Mouse (Mus musculus) embryo, embryonic 10.5 days (tissue): ENCODE measurements at regions not wholly inside any gene's neighbourhood (a gene's known extent, or its start where the extent isn't known, plus 50 kb on each side); places are given as distances from the start of the nearest gene placed in this dataset.
A peak's percentile ranks its signal among the peaks of the same experiment; 100 is the strongest.

Experiments
- DNase-seq: peaks from one replicate; pipeline ENCODE4 v3.0.0-alpha.2; 2015; ENCODE audit warnings: low spot score

GRCm38 (mm10) chr2:54154501-54155183 lies 69.3 kb upstream of the Rprm start:
- DNase-seq: no peak

GRCm38 (mm10) chr2:54158689-54159630 lies 73.6 kb upstream of the Rprm start:
- DNase-seq: no peak

GRCm38 (mm10) chr2:54177549-54177948 lies 92.2 kb upstream of the Rprm start:
- DNase-seq: no peak

DNA sequence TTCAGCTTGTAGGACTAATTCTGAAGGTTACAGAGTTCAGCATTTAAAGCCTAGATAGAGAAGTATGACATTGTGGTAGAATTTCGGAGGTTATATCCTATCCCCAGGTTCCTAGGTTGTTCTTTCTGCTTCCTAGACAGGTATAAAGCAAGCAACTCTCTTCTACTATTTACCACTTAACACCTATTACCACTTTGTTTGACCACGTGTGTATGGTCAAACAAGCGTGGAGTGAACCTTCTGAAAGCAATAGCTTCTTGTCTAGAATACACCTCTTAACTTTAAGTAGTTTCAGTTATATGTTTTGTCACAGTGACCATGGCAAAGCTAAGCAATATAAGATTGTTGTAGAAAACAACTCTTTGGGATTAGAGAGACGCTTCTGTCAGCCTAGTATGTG lies 105.5 kb upstream of the Rprm start:
- DNase-seq: no peak

GRCm38 (mm10) chr2:54198343-54198742 lies 113.0 kb upstream of the Rprm start:
- no peak for DNase-seq

- no peak for DNase-seq
Observed at GRCm38 (mm10) chr2:54215597-54215996, 130.2 kb upstream of the Rprm start.

DNA sequence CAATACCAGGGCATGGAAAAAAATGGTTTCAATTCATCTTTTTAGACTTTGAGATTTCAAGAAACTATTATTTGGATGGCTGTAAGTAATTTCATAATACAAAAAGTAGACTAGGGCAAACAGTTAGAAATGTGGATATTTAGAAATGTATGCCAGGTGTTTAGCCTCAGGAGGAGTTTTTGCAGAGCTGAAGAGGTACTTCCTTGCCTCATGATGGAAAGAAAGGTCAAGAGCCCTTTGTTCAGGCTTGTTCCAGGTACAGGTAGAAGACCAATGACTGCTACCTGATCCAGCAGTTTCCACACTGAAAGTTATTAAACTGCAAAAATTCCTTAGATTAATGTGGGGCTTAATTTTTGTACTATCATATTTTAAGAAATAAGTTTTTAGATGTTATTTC lies 143.3 kb upstream of the Rprm start:
- DNase-seq: no peak

DNA sequence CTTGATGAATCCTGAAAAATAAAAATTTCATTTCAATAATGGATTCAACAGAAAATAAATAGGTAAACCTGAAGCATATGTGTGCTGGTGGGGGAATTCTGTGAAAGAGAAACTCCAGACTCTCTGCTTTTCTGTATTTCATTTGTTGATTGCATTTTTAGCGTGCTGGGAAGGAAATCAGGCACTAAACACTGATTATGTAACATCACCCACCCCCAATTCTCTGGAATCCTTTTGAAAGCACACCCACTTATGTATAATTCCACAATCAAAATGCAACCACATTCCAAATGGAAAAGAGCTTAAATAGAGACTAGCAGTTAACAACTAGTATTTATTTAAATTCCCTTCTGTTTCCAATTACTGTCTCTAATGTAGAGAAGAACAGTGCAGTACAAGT lies 143.7 kb upstream of the Rprm start:
- no peak for DNase-seq

GRCm38 (mm10) chr2:54236760-54237159 lies 151.4 kb upstream of the Rprm start:
- DNase-seq: no peak

- no peak for DNase-seq
Observed at GRCm38 (mm10) chr2:54237192-54237591, 151.8 kb upstream of the Rprm start.

DNA sequence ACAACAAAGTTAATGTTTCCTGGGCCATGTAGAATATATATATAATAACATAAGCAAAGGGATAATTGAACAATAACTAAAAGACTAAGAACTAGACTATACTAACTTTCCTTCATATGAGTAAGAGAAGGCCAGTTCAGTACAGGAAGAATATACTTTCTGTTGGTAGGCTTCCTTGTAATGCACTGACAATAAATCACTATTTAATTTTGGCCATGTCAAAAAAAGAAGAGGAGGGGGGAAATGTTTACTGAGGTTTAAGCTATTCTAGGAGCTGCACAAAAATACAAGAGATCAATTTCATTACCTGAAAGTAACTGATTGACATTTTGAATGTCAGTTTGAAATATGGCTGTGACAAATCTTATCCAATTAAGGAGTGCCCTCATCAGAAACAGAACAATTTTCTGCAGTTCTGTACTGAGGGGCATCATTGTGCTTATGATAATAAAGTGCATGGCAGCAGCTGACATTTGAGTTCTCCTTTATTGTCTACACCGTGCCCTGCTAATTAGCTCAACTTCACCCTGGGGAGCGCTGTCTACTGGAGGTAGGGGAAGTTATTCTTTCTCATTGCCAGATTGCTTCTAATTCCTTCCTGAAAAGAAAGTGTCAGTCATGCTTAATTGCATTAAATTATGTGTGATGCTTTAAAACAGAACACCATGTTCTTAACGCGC lies 171.2 kb upstream of the Galnt13 start:
- DNase-seq: peak; percentile 8

DNA sequence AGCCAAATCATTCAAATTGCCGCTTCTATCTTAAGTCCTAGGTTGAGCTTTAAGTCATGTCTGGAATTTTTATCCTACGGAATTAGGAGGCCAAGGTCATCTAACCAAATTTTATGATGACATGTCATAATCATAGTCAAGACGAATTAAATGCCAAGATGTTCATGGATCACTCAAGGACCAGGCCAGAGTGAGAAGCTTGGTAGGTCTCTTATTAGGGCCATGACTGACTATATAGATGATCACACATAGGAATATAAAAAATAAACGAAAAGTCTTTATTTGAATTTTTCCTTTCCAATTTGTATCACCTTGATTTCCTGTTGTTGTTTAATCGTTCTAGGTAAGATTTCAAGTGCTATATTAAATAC lies 170.7 kb upstream of the Galnt13 start:
- no peak for DNase-seq

- DNase-seq: no peak
Observed at GRCm38 (mm10) chr2:54281966-54282365, 154.2 kb upstream of the Galnt13 start.

DNA sequence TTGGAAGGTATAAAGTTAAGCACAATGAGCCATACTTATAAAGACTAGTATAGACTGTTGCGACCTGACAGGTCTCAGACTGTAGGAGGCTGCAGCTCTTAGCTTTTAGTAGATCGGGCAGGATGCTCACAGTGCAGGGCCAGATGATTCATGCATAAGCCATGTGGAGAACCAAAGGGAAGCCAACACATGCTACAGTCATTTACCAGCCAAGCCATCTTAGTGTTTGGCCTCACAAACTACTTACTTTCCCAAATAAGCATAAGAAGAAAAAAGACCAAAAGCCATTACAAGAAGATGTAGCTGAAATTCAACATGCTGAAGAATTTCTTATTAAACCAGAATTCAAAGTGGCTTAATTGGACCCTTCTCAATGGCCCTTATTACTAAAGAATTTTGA lies 152.2 kb upstream of the Galnt13 start:
- DNase-seq: no peak

- no peak for DNase-seq
Observed at GRCm38 (mm10) chr2:54305473-54305872, 130.6 kb upstream of the Galnt13 start.

DNA sequence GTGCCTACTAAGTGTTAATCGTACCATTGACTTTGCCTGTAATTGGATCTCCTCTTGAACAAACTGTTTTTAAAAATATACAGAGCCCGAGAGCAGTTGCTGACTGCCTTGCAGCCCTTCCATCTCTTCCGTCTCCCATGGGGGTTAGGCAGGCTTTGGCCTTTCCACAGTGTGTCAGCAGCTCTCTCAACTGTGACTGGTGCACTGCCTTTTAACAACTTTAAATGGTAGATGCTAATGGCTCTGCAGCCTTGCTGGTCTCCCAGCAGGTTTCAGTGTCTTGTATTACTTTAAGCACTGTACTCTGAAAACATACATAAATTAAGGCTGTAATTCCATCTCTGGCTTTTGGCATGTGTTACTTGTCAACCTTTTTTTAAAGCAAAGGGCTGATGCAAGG lies 117.6 kb upstream of the Galnt13 start:
- DNase-seq: peak; percentile 19

DNA sequence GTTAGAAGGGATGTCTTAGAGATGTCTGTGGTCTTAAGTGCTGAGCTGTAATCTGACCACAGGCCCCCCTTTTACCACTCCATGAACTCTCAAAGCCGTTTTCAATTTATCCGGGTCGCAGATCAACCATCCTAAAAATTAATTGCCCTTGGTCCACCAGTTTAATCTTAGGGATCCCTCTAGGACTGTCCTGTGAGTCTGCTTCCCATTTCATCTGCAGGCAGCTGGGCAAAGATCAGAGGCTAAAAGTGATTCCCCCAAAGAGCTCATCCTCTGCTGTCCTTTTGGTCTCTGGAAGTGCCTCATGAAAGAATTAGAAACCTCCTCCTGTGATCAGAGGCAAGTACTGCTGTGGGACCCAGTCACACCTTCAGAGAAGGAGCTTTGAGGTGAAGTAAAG lies 69.2 kb upstream of the Galnt13 start:
- no peak for DNase-seq

DNA sequence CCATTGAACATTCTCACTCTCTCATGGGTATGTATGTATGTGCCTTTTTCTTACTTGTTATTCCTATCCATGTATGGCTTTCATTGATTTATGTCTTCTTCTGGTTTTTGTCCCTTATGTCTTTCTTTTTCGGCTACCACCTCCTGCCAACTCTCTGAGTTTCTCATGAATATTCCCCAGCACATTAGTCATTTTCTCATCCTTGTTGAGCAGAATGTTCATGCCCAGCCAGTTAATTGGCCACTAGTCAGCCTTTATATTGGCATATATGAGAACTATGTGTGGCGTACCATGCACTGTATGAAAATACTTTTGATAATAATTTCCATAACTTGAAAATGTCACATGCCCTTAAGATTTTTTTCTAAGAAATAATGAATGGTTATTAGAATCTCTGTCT lies 56.8 kb upstream of the Galnt13 start:
- DNase-seq: no peak
